Mouse (Mus musculus) cerebellum, adult 2 months (tissue): ENCODE results near the gene Gpr33. TPM values are rescaled to one million over a fixed set of nuclear protein-coding genes. Genes with fewer than 3 reads are reported as not detected.

ENCODE experiments used
- DNase-seq, 2 experiments: peaks; one replicate each; pipeline ENCODE4 v3.0.0; 2021
- H3K27ac ChIP-seq: fragments of 200-500 bp; 2 replicates; pipeline ENCODE4 v1.5.1; 2012; ENCODE audit warnings: low read length, control low read depth, inconsistent platforms; ENCODE audit not compliant: insufficient read depth
- H3K27me3 ChIP-seq: fragments of 200-500 bp; 2 replicates; pipeline ENCODE4 v1.6.1; 2012; ENCODE audit warnings: inconsistent platforms, mild to moderate bottlenecking, low read length, moderate library complexity; ENCODE audit not compliant: control insufficient read depth, insufficient read depth
- H3K4me1 ChIP-seq: fragments of 200-500 bp; 2 replicates; pipeline ENCODE4 v1.6.1; 2011; ENCODE audit warnings: low read length; ENCODE audit not compliant: control insufficient read depth, insufficient read depth
- H3K4me3 ChIP-seq: fragments of 200-500 bp; replicated peaks from 2 replicates; pipeline ENCODE3; 2011; ENCODE audit warnings: mild to moderate bottlenecking, low read depth, low read length, control low read depth; ENCODE audit not compliant: insufficient read depth
- CTCF ChIP-seq: fragments of 200-500 bp; IDR thresholded peaks from 2 replicates; pipeline ENCODE4 v1.5.1; 2011; ENCODE audit warnings: low read depth, mild to moderate bottlenecking, control low read depth, low read length, moderate library complexity, borderline replicate concordance; ENCODE audit not compliant: insufficient read depth
- POLR2A ChIP-seq: fragments of 200-500 bp; IDR thresholded peaks from 2 replicates; pipeline ENCODE4 v1.6.1; 2011; ENCODE audit warnings: low read length, control low read depth, borderline replicate concordance; ENCODE audit not compliant: insufficient read depth
- whole genome bisulfite sequencing: fragments of 180-500 bp; shearing (Covaris S2); methylation state at CpG from one replicate; pipeline ENCODE4 v1.1.7; 2018; 5-methylcytosine and 5-hydroxymethylcytosine counted together
- polyA plus RNA-seq: library from polyadenylated mRNA; depleted of rRNA; stranded (reverse); fragments of >200 nt; gene quantifications from 2 replicates; pipeline ENCODE4 v1.2.3, GENCODE M21; 2012; rRNA removed

Gene Gpr33
- polyA plus RNA-seq, 1 experiment = not detected

DNA sequence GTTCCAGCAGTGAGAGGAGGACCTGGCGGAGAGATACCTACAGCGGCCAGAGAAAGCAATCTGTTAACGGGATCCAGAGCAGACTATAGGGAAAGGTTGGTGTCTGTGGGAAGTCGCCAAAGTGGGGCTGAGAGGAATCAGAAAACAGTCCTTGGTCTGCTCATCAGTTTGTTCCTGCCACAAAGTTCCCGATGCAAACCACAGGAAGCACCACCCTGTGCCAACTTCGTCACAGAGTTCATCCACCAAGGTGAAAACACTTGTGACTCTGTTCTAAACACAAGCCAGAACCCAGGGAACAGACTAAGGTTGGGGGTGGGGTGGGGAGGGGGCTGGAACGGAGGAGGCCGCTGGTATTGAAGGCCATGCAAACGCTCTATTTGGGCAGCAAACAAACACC is 51.3 kb downstream of the Gpr33 start:
- 50% methylated on average over 9 of the region's 9 CpGs for WGBS

DNA sequence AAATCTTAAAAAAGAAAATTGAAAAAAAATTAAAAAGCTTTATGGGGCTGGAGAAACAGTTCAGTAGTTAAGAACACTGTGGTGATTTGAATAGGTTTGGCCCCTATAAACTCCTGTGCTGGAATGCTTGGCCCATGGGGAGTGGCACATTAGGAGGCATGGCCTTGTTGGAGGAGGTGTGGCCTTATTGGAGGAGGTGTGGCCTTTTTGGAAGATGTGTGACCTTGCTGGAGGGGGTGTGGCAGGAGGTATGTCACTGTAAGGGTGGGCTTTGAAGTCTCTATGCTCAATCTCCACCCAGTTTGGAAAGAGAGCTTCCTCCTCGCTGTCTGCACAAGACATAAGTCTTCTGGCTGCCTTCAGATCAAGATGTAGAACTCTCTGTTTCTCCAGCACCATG is 53.5 kb downstream of the Gpr33 start:
- Histone ChIP-seq H3K27me3 (no peaks in the 10 kb centered on the region), H3K27ac (no peak overlapping the region), H3K4me3 (no peak overlapping the region), H3K4me1 (peaks cover 5% of the 10 kb centered on the region)
- DNase-seq = no peak
- TF ChIP-seq POLR2A (no peak), CTCF (no peak)
- 91% methylated on average over 1 of the region's 1 CpGs for WGBS

More for the DNA sequence above, 51.3 kb downstream of the Gpr33 start:
- DNase-seq = no peak
- Histone ChIP-seq H3K4me1 (peaks cover 5% of the 10 kb centered on the region), H3K27ac (no peak overlapping the region; the same call in 1 of the 2 replicates), H3K27me3 (no peaks in the 10 kb centered on the region), H3K4me3 (no peak overlapping the region)
- TF ChIP-seq POLR2A (no peak), CTCF (no peak)

Other genes with a start within 250 kb of the Gpr33 start
- gene Hectd1, start 198.5 kb downstream of the Gpr33 start, polyA plus RNA-seq = 39.4 and 41.9 TPM in 2 replicates
- 15.7 and 16.2 TPM in 2 replicates for gene Heatr5a, start 56.7 kb downstream of the Gpr33 start, polyA plus RNA-seq
- gene Dtd2, start 21.6 kb downstream of the Gpr33 start, polyA plus RNA-seq = 12.3 and 12.7 TPM in 2 replicates
- 3.5 and 3.6 TPM in 2 replicates for gene Nubpl, start 69.7 kb upstream of the Gpr33 start, polyA plus RNA-seq